ENCODE assay signal across 10 mouse cellular contexts in genomic region chr10:80697812-80698211, GRCm38 (mm10). TPM values are rescaled to one million over a fixed set of nuclear protein-coding genes. Genes with fewer than 3 reads are reported as not detected.
DNase-seq lines count a peak whose midpoint lies in the region; ATAC-seq and TF ChIP-seq lines count a peak whose summit lies in the region.
"Had no signal": no experiment of that assay in that cellular context is flagged by ENCODE, and none has a peak within 500 bp of the region (broad histone marks: within the 10 kb centered on the region; RNA-seq: fewer than 3 reads in every experiment).

No protein-coding gene starts in this region.

- H3K27me3 ChIP-seq in heart, embryonic 12.5 days (replicated peaks) = no peaks in the 10 kb centered on the region
- H3K27me3 ChIP-seq in thymus, adult 2 months (ENCODE audit: control insufficient read depth, insufficient read depth, low read length) = no peaks in the 10 kb centered on the region
- H3K27me3 ChIP-seq in liver, embryonic 11.5 days (replicated peaks; ENCODE audit: control insufficient read depth, insufficient read depth, low read length) = no peaks in the 10 kb centered on the region
- H3K27me3 ChIP-seq in kidney, adult 2 months (replicated peaks; ENCODE audit: control insufficient read depth, insufficient read depth, low read length) = no peaks in the 10 kb centered on the region

- WGBS in heart, embryonic 12.5 days = 61% methylated on average over 9 of the region's 9 CpGs
- WGBS in thymus, adult 2 months = 48% methylated on average over 9 of the region's 9 CpGs
- WGBS in liver, embryonic 11.5 days = 44% methylated on average over 9 of the region's 9 CpGs
- 92% methylated on average over 9 of the region's 9 CpGs for WGBS in kidney, adult 2 months

- TF ChIP-seq POLR2A in thymus, adult 2 months (IDR thresholded peaks at IDR 0.05; ENCODE audit: control insufficient read depth, extremely low read depth, insufficient read depth, low read length, poor library complexity) = no peak
- TF ChIP-seq POLR2A in kidney, adult 2 months (IDR thresholded peaks at IDR 0.05; ENCODE audit: low read depth, low read length) = no peak

- H3K9me3 ChIP-seq in heart, embryonic 12.5 days (replicated peaks) = no peaks in the 10 kb centered on the region
- no peaks in the 10 kb centered on the region for H3K9me3 ChIP-seq in liver, embryonic 11.5 days (ENCODE audit: control insufficient read depth, low read length)

- H3K36me3 ChIP-seq in heart, embryonic 12.5 days = peaks cover 17% of the 10 kb centered on the region
- H3K36me3 ChIP-seq in thymus, adult 2 months (ENCODE audit: control insufficient read depth, insufficient read depth, low read length) = no peaks in the 10 kb centered on the region
- peaks cover 8% of the 10 kb centered on the region; the same call in 1 of the 2 replicates for H3K36me3 ChIP-seq in liver, embryonic 11.5 days (ENCODE audit: control insufficient read depth, insufficient read depth, low read length)
- no peaks in the 10 kb centered on the region for H3K36me3 ChIP-seq in kidney, adult 2 months (ENCODE audit: control insufficient read depth, insufficient read depth, low read length)

- no peak for DNase-seq in heart, postnatal 36 days
- DNase-seq in thymus, adult 2 months = peak; percentile 30
- no peak for DNase-seq in thymus, postnatal 25 days
- DNase-seq in liver, embryonic 11.5 days (ENCODE audit: low spot score) = peak; percentile 82
- no peak for DNase-seq in right cerebral cortex, postnatal 10 days (ENCODE audit: low spot score in 2 of 2)
- DNase-seq in kidney, adult 2 months = no peak
- no peak for DNase-seq in cerebellum, adult 8-10 months
- DNase-seq: heart, postnatal 14 days had no signal

- no peak overlapping the region for H3K4me3 ChIP-seq in heart, embryonic 12.5 days
- H3K4me3 ChIP-seq in thymus, adult 2 months (ENCODE audit: control insufficient read depth, insufficient read depth, low read length) = no peak overlapping the region
- H3K4me3 ChIP-seq in liver, embryonic 11.5 days (ENCODE audit: low read depth, low read length) = peak overlapping the region; percentile 2; the same call in 1 of the 2 replicates
- H3K4me3 ChIP-seq in kidney, adult 2 months (ENCODE audit: insufficient read depth, low read depth, low read length) = no peak overlapping the region

- H3K4me1 ChIP-seq in heart, embryonic 12.5 days (replicated peaks) = peaks cover 62% of the 10 kb centered on the region
- peaks cover 68% of the 10 kb centered on the region for H3K4me1 ChIP-seq in thymus, adult 2 months (replicated peaks; ENCODE audit: control insufficient read depth, insufficient read depth, low read length)
- peaks cover 80% of the 10 kb centered on the region for H3K4me1 ChIP-seq in liver, embryonic 11.5 days (replicated peaks; ENCODE audit: control insufficient read depth, insufficient read depth, low read length)
- peaks cover 38% of the 10 kb centered on the region for H3K4me1 ChIP-seq in kidney, adult 2 months (ENCODE audit: control insufficient read depth, insufficient read depth, low read length)

- peak overlapping the region; percentile 31; the same call in 1 of the 2 replicates for H3K4me2 ChIP-seq in heart, embryonic 12.5 days
- H3K4me2 ChIP-seq in liver, embryonic 11.5 days = peak overlapping the region; percentile 56

- TF ChIP-seq CTCF in thymus, adult 2 months (IDR thresholded peaks at IDR 0.05; ENCODE audit: borderline replicate concordance, control insufficient read depth, extremely low read depth, insufficient read depth, low read length, poor library complexity) = no peak
- no peak for TF ChIP-seq CTCF in kidney, adult 2 months (conservative IDR thresholded peaks at IDR 0.05; ENCODE audit: insufficient read depth, insufficient read length, low read depth, low read length)

- H3K27ac ChIP-seq in heart, embryonic 12.5 days (ENCODE audit: poor library complexity, severe bottlenecking) = no peak overlapping the region
- H3K27ac ChIP-seq in thymus, adult 2 months (ENCODE audit: control insufficient read depth, insufficient read depth, low read length) = peak overlapping the region; percentile 77
- H3K27ac ChIP-seq in liver, embryonic 11.5 days (ENCODE audit: low read depth, low read length) = peak overlapping the region; percentile 84
- no peak overlapping the region for H3K27ac ChIP-seq in kidney, adult 2 months (ENCODE audit: insufficient read depth, low read depth, low read length)

- intact Hi-C loops in heart, postnatal 36 days (cut with DNase I) = loop anchor here (10.0 kb wide), 1 partner anchor 703 kb away; the partner anchor contains the start of gene Abca7

- no peak overlapping the region for H3K9ac ChIP-seq in heart, embryonic 12.5 days
- H3K9ac ChIP-seq in liver, embryonic 11.5 days (ENCODE audit: low read depth, low read length) = peak overlapping the region; percentile 47; the same call in 1 of the 2 replicates

- ATAC-seq in heart, embryonic 12.5 days (ENCODE audit: insufficient number of reproducible peaks, low FRiP score) = peak; percentile 16
- peak; percentile 76 for ATAC-seq in liver, embryonic 11.5 days (replicated peaks; ENCODE audit: low FRiP score)
- ATAC-seq: activated CD4-positive, CD25-positive, alpha-beta regulatory T cell, adult 4 months had no signal

RNA-seq across cellular contexts. Expression of gene Mob3a, which starts 4.0 kb away (rescaled TPM):
- 34.8 and 38.1 TPM in 2 replicates for polyA plus RNA-seq in heart, embryonic 12.5 days (2016; fragmentation: Nextera tagmentation; extraction: Ambion mirVana)
- 1 to 10 TPM; 5.3 to 6.7 TPM for total RNA-seq in heart, postnatal 36 days (2021)
- polyA plus RNA-seq in thymus, adult 2 months (2012; rRNA removed) = 252 and 261 TPM in 2 replicates
- polyA plus RNA-seq in liver, embryonic 11.5 days (2014; fragmentation: Nextera tagmentation; extraction: Ambion mirVana) = 56.7 and 57.3 TPM in 2 replicates
- 14.3 and 19.5 TPM in 2 replicates for polyA plus RNA-seq in kidney, adult 2 months (2012; rRNA removed)

RNA-seq across cellular contexts. Expression of gene Izumo4, which starts 4.2 kb away (rescaled TPM):
- polyA plus RNA-seq in heart, embryonic 12.5 days (2016; fragmentation: Nextera tagmentation; extraction: Ambion mirVana) = 13.2 and 18.4 TPM in 2 replicates
- total RNA-seq in heart, postnatal 36 days (2021) = 1 to 10 TPM; 2.5 to 2.9 TPM
- 56.4 and 66.9 TPM in 2 replicates for polyA plus RNA-seq in thymus, adult 2 months (2012; rRNA removed)
- polyA plus RNA-seq in liver, embryonic 11.5 days (2014; fragmentation: Nextera tagmentation; extraction: Ambion mirVana) = 5.7 and 6.8 TPM in 2 replicates
- 36.8 and 39.5 TPM in 2 replicates for polyA plus RNA-seq in kidney, adult 2 months (2012; rRNA removed)

RNA-seq across cellular contexts. Expression of gene Mknk2, which starts 19.9 kb away (rescaled TPM):
- polyA plus RNA-seq in heart, embryonic 12.5 days (2016; fragmentation: Nextera tagmentation; extraction: Ambion mirVana) = 99.6 and 102 TPM in 2 replicates
- total RNA-seq in heart, postnatal 36 days (2021) = 100 to 1,000 TPM; 223 to 233 TPM
- 606 and 621 TPM in 2 replicates for polyA plus RNA-seq in thymus, adult 2 months (2012; rRNA removed)
- 124 and 128 TPM in 2 replicates for polyA plus RNA-seq in liver, embryonic 11.5 days (2014; fragmentation: Nextera tagmentation; extraction: Ambion mirVana)
- polyA plus RNA-seq in kidney, adult 2 months (2012; rRNA removed) = 163 and 210 TPM in 2 replicates

RNA-seq across cellular contexts. Expression of gene Btbd2, which starts 40.9 kb away (rescaled TPM):
- polyA plus RNA-seq in heart, embryonic 12.5 days (2016; fragmentation: Nextera tagmentation; extraction: Ambion mirVana) = 64.9 and 65.7 TPM in 2 replicates
- total RNA-seq in heart, postnatal 36 days (2021) = 10 to 100 TPM; 45.5 to 46.8 TPM
- polyA plus RNA-seq in thymus, adult 2 months (2012; rRNA removed) = 94.7 and 103 TPM in 2 replicates
- 38.0 and 38.4 TPM in 2 replicates for polyA plus RNA-seq in liver, embryonic 11.5 days (2014; fragmentation: Nextera tagmentation; extraction: Ambion mirVana)
- 77.7 and 80.7 TPM in 2 replicates for polyA plus RNA-seq in kidney, adult 2 months (2012; rRNA removed)

RNA-seq across cellular contexts. Expression of gene Ap3d1, which starts 44.3 kb away (rescaled TPM):
- 56.5 and 58.9 TPM in 2 replicates for polyA plus RNA-seq in heart, embryonic 12.5 days (2016; fragmentation: Nextera tagmentation; extraction: Ambion mirVana)
- total RNA-seq in heart, postnatal 36 days (2021) = 10 to 100 TPM; 35.1 to 43.5 TPM
- polyA plus RNA-seq in thymus, adult 2 months (2012; rRNA removed) = 182 and 195 TPM in 2 replicates
- 53.1 and 53.2 TPM in 2 replicates for polyA plus RNA-seq in liver, embryonic 11.5 days (2014; fragmentation: Nextera tagmentation; extraction: Ambion mirVana)
- polyA plus RNA-seq in kidney, adult 2 months (2012; rRNA removed) = 87.7 and 105 TPM in 2 replicates

Comparison
In these comparisons a context has a peak if more than half of its experiments do, and no peak if none do; other contexts are left out.
1. DNase-seq: peak in thymus, adult 2 months (single experiment) and liver, embryonic 11.5 days (single experiment); none in heart, postnatal 36 days (0 of 2), thymus, postnatal 25 days (single experiment), right cerebral cortex, postnatal 10 days (0 of 2), kidney, adult 2 months (single experiment) and cerebellum, adult 8-10 months (single experiment).
2. H3K27ac ChIP-seq: peak in thymus, adult 2 months (single experiment) and liver, embryonic 11.5 days (single experiment); none in heart, embryonic 12.5 days (single experiment) and kidney, adult 2 months (single experiment).